Mouse (Mus musculus): ENCODE measurements around the gene Gm42742.

Gene Gm42742

DNA sequence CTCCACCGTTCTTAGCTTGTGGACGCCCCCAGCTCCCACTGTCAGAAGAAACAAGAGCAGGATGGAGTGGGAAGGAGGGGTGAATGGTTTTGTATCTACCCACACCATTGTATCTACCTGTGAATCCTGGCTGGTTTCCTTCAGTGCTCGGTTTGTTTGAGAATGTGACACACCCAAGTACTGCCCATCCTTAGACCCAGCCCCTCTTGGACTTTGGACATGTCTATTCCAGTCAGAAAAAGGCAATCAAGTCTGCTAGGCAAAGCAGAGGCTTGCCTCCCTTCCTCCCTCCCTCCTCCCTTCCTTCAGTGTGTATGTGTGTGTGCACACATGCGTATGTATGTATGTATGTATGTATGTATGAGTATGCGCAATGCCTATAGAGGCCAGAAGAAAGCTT, 17.3 kb downstream of the Gm42742 start:
- ATAC-seq (ENCODE audit: low TSS enrichment): no peak

DNA sequence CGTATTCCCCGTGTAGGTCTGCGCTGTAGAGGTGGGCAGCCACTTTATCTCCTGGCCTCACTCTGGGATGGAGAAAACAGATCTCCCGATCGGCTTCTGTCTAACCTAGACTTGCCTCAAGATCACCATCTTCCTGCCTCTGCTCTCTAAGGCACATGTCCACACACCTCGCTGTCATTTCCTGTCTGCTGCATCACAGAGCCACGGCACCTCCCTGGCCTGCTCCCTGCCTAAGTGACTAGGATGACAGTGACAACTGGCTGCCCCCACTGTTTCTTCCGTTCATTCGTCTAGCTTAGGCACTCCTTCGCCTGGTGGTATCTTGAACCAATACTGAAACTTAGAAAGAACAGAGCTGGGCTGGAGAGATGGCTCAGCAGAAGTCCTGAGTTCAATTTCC, 21.3 kb downstream of the Gm42742 start:
- ATAC-seq (ENCODE audit: low TSS enrichment): no peak

DNA sequence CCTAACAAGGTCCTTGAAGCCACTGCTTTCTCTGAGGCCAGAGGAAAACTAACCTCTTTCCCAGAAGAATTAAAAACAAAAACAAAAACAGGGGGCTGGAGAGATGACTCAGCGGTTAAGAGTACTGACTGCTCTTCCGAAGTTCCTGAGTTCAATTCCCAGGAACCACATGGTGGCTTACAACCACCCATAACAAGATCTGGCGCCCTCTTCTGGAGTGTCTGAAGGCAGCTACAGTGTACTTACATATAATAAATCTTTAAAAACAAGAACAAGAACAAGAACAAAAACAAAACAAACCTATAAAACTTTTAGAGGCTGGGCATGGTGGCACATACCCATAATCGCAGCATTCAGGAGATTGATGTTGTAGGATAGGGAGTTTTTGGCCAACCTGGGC, 24.4 kb downstream of the Gm42742 start:
- no peak for ATAC-seq (ENCODE audit: low TSS enrichment)

DNA sequence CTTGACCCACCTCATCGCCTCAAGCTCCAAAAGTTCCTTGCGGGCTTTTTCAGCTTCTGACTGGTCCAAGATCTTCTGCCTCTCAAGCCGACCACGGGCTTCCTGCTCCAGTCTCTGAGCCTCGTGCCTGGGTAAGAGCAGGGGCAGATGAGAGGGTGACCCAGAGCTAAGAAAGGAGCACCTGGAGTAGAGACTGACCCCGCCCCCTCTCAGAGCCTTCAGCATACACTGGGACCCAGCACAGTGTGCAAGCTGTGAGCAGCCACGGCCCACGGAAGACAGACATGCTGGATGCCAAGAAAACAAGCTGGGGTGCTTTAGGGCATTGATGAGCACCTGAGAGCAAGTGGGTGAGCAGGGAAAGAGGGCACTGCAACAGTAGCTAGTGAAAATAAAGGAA, 32.1 kb downstream of the Gm42742 start:
- no peak for ATAC-seq (ENCODE audit: low TSS enrichment)

DNA sequence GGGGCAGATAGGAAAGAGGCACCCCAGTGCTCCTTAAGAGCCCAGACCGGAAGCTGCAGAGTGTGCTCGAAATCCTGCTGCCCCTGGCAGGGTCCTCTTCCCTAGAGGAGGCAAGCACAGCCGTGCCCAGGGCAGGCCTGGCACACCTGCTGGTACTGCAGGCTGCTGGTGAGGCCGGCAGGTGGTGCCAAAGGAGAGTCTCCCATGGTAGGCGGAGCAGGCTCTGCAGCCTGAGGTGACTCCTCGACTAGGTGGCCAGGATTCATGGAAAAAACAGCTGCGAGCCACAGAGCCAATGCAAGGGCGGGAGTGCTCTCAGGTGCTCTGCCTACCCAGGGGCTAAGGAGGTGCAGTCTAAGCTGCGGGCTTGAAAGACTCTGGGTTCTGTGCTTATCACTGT, 34.6 kb downstream of the Gm42742 start:
- ATAC-seq (ENCODE audit: low TSS enrichment): peak; percentile 47; the same call in 1 of the 2 replicates

DNA sequence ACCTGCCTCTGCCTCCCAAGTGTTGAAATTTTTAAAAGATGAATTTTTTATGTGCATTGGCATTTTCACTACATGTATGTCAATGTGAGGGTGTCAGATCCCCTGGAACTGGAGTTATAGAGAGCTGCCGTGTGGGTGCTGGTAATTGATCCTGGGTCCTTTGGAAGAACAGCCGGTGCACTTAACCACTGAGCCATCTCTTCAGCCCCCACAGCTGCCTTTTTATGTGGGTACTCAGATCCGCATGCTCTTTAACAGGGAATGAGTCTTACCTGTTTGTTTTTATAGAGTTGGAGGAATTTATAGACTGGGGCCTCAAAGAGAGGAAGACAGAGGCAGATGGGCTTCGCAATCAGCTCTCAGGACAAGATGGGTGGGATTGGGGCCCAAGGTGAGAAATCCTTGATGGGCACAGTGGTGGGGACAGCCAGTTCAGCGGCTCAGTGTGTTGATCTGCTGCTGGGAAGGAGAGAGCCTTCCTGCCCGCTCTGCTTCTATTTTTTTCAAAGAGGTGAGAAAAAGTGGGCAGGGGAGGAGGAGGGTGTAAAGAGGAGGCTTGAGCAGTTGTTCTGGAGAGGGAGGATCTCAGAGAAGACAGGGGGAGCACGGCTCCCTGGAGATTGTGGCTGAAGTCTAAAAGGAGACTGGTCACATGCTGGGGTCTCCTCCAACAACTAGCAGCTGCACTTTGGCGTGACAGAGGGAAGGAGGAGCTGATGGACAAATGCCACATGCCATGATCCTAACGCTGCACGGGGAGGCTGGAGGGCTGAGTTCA, 36.0 kb downstream of the Gm42742 start:
- peak; percentile 85 for ATAC-seq (ENCODE audit: low TSS enrichment)

DNA sequence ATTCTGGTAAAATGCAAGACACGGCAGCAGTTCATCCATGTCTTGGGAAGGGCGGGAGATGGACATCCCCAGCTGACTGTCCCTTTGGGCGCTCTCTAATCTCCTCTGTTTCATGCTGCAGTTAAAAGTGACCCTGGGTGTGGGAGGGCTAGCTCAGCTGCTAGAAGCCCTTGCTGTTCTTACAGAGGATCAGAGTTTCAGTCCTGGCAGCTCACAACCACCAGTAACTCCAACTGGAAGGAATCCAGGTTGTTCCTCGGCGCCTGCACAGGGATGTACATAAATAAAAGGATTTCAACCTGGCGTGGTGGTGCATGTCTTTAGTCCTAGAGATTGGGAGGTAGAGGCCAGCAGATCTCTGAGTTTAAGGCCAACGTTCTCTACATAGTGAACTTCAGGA, 37.8 kb downstream of the Gm42742 start:
- ATAC-seq (ENCODE audit: low TSS enrichment): no peak

DNA sequence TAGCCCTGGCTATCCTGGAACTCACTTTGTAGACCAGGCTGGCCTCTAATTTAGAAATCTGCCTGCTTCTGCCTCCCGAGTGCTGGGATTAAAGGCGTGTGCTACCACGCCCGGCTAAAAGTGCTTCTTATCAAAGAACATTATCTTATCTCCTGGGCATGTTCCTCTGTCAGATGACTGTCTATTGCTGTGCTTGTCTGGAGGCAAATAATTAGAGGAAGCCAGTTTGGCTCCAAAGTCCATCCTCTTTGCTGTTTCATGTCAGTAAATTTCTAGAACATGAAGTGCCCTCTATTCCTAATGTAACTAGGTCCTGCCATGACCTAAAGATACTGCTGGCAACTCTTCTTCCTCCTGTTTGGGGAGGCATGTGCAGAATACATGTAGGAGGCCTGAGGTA, 38.8 kb downstream of the Gm42742 start:
- ATAC-seq (ENCODE audit: low TSS enrichment): no peak

DNA sequence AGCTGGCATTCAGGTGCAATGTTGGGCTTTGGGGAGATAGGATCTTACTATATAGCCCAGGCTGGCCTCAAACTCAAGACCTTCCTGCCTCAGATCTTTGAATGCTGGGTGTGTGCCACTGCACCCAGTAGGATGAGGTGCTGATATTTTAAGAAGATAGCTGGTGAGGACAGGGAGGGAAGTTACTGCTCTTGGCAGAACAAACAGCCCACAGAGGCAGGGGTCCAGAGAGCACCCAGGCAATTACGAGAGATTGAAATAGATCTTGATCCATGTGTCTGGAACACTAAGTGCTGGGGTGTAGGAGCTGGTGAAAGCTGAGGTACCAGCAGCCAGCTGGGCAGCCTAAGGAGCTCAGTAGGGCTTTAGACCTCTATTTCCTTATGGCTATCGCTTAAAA, 39.3 kb downstream of the Gm42742 start:
- no peak for ATAC-seq (ENCODE audit: low TSS enrichment)

DNA sequence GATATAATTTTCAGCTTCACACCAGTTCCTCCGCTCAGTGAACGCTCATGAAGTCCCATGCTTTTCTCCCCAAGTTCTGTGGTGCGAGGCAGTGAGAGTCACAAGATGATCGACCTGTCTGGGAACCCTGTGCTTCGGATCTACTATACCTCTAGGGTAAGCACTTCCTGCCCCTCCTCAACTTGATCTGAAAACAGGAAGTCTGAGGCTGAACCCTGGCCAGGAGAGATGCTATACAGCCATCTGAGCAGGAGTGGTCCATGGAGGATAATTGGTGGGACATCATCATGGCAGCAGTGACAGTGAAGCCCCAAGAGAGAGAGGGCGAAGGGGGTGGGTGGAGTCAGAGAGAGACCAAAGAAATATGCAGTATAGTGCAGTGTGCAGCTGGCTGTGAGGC, 42.1 kb downstream of the Gm42742 start:
- ATAC-seq (ENCODE audit: low TSS enrichment): no peak

DNA sequence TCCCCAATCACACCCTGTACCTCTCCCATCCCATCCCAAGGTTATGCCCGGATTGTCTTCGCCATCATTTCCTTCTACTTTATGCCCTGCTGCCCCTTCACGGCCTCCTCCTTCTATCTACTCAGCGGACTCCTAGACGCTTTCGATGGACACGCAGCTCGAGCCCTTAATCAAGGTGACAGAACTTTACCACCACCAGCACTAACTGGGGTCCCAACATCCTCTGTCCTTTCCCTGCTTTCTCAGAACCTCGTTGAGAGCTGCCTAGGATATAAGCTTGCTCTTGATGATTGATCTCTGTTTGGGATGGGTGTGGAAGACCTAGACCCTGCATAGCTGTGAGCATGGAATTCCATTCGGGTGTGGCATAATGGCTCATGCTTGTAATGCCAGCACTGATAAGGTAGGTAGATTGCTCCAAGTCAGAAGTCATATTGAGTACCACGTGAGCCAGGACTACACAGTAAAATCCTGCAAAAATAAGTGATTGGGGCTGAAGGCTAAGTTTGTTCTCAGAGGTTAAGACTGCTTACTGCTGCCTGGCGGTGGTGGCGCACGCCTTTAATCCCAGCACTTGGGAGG, 43.9 kb downstream of the Gm42742 start:
- no peak for ATAC-seq (ENCODE audit: low TSS enrichment)

DNA sequence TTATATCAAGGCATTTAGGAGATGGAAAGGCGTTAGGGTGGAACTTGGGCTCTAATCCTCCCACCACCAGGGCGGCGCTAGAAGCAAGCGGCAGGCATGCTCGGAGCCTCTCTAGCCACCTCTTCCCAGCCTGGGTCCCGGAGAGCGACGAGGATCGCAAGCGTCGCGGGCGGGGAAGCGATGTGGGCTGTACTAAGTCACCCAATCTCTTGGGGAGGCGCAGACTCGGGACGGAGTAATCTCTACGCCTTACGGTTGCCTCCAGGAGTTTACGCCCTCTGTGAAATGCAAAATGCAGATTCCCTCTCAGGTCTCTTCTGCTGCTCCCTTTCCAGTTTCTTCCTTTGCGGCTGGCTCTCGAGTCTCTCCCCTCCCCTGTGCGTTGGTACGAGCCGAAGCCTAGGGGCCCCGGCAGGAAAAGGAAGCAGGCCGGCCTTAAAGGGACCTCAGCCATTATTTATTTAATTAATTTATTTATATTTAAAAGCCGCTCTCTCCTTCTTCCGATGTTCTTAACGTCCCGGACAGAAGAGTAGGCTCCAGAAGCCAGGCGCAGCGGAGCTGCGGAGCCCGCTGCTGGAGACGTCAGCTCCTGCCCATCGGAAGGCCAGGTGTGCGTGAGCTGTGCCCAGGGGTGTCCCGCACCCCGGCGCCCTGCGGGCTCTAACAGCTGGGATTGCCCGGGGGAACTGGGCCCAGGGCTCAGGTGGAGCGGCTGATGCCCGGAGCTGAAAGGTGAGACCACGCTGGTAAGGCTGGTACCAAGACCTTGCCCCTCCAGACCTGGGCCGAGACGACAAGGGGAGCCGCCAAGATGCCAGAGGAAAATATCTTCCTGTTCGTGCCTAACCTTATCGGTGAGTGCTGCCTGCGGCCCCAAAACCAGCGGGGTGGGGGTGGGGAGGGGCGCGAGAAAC, 44.7 kb downstream of the Gm42742 start, which contains the start of gene Cdiptos:
Gene Cdiptos (minus strand): TSS at position 149 of the 917 bp plus-strand sequence.
- ATAC-seq (ENCODE audit: low TSS enrichment): peak; percentile 93

DNA sequence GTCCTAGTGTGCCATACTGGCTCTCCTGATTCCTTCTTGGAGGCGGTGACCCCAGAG, 45.2 kb downstream of the Gm42742 start, which contains the start of gene Cdipt:
Gene Cdipt (plus strand): TSS at position 22 of the 57 bp plus-strand sequence.
- ATAC-seq (ENCODE audit: low TSS enrichment): no peak

DNA sequence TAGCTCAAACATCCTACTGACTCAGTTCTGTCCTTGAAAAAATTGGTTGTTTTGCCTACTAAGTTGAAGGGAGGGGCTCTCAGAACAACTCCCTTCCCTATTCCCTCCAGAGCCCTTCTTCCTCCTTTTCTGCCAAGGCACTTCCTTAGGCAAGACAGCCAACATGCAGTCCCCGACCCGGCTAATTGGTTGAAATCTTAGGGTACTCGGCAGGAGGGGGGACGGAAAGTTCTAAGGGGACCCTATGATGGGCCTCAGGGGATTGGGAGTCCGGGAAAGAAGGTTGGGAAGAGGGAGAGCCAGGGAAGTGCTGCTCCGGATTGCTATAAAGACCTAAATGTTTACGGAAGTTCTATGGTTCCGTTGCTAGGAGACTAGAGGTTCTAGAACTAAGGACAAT, 45.4 kb downstream of the Gm42742 start:
- 0 out of 2 replicates have a peak, but pooled peaks have one; percentile 5 for ATAC-seq (ENCODE audit: low TSS enrichment)

DNA sequence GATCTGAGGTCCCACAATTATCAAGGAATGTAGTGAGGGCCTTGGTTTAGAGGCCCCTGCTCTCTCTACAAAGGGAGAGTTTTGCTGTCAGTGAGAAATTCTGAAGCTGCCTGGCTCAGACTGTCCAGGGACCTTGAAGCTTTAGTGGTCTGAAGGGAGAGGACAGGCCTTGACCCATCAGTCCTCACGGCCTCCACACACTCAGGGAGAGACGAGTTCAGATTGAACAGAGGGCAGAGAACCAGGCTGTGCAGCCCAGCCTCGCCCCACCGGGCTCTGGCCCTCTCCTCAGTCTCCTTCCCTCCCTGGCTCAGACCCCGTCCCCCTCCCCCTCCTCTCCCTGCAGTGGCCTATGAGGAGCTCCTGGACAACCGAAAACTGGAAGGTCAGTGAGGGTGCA, 53.5 kb downstream of the Gm42742 start:
- no peak for ATAC-seq (ENCODE audit: low TSS enrichment)

DNA sequence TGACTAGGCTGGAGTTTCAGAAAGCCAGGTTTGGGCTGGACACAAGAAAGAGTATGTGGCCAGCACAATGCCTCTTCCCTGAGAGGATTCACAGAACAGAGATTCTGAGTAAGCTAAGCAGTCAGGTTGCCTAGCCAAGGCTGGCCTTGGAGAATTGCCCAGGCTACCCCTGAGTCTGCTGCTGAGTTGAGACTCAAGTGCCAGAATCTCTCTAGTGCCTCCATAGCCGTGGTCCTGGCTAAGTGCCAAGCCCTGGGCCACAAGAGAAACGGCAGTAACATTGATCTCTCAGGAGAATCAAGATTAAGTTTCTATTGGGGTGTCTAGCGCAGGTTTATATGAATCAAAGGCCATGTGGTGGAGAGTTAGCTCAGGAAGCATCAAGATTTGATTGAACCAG, 55.3 kb downstream of the Gm42742 start:
- ATAC-seq (ENCODE audit: low TSS enrichment): no peak

All from frontal cortex, adult (tissue).